Mouse (Mus musculus) kidney, adult 2 months (tissue): ENCODE measurements around the gene Gm14190. TPM values are rescaled to one million over a fixed set of nuclear protein-coding genes. Genes with fewer than 3 reads are reported as not detected.
"Not testable (repeated sequence)": the region's sequence is repeated elsewhere in the genome, so short reads cannot be mapped to it uniquely, and the experiment has no call there.

Experiments used
- DNase-seq: peaks from one replicate; pipeline ENCODE4 v3.0.0; 2021
- H3K27ac ChIP-seq: fragments of 200-500 bp; 2 replicates; pipeline ENCODE4 v1.5.1; 2012; ENCODE audit warnings: low read depth, low read length, control low read depth, inconsistent platforms; ENCODE audit not compliant: insufficient read depth
- H3K27me3 ChIP-seq: fragments of 200-500 bp; replicated peaks from 2 replicates; pipeline ENCODE4 v1.6.1; 2012; ENCODE audit warnings: mild to moderate bottlenecking, moderate library complexity, low read length, inconsistent platforms; ENCODE audit not compliant: control insufficient read depth, insufficient read depth
- H3K36me3 ChIP-seq: fragments of 200-500 bp; 2 replicates; pipeline ENCODE4 v1.6.1; 2012; ENCODE audit warnings: mild to moderate bottlenecking, moderate library complexity, low read length, inconsistent platforms; ENCODE audit not compliant: control insufficient read depth, insufficient read depth
- H3K4me1 ChIP-seq: fragments of 200-500 bp; 2 replicates; pipeline ENCODE4 v1.6.1; 2011; ENCODE audit warnings: low read length; ENCODE audit not compliant: control insufficient read depth, insufficient read depth
- H3K4me3 ChIP-seq: fragments of 200-500 bp; 2 replicates; pipeline ENCODE4 v1.5.1; 2011; ENCODE audit warnings: mild to moderate bottlenecking, low read depth, low read length, control low read depth; ENCODE audit not compliant: insufficient read depth
- CTCF ChIP-seq: fragments of 200-500 bp; conservative IDR thresholded peaks from 2 replicates; pipeline ENCODE4 v1.5.1; 2011; ENCODE audit warnings: low read depth, mild to moderate bottlenecking, control low read depth, low read length, moderate library complexity, mixed read lengths; ENCODE audit not compliant: insufficient read depth, insufficient read length
- POLR2A ChIP-seq: fragments of 200-500 bp; IDR thresholded peaks from one replicate; pipeline ENCODE4 v1.6.1; 2011; ENCODE audit warnings: low read depth, low read length, control low read depth
- WGBS: fragments of 180-500 bp; shearing (Covaris S2); methylation state at CpG from one replicate; pipeline ENCODE4 v1.1.7; 2018; 5-methylcytosine and 5-hydroxymethylcytosine counted together
- polyA plus RNA-seq: library from polyadenylated mRNA; depleted of rRNA; stranded (reverse); fragments of >200 nt; gene quantifications from 2 replicates; pipeline ENCODE4 v1.2.3, GENCODE M21; 2012; rRNA removed

Gene Gm14190
- polyA plus RNA-seq: not detected in 2 replicates

DNA sequence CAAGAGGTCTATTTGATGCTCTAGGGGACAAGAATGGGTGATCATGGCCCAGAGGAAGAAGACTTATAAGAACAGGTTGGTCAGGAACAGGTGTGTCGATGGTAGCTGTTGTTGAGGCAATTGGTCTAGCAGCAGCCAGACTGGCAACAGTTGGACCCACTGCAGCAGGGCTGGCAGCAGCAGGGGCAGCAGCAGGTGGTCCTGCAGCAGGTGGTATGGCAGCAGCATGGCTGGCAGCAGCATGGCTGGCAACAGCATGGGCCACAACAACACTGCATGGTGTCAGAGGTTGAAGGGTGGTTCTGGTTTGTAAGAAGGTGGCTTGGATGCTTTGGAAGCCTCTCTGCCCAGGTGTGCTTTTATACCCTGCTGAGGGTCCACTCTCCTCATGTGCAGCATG lies at the start of gene Gm14190:
TSS of gene Gm14190 (minus strand) at position 278 of the 400 bp plus-strand sequence.
- no peaks in the 10 kb centered on the region for H3K36me3 ChIP-seq
- H3K4me3 ChIP-seq: no peak within 1 kb of the TSS
- DNase-seq: no peak
- H3K27ac ChIP-seq: no peak within 1 kb of the TSS
- WGBS: 83% methylated on average over 1 of the region's 1 CpGs
- no peaks in the 10 kb centered on the region for H3K4me1 ChIP-seq
- H3K27me3 ChIP-seq: no peaks in the 10 kb centered on the region
- no peak for TF ChIP-seq POLR2A
- no peak for TF ChIP-seq CTCF

DNA sequence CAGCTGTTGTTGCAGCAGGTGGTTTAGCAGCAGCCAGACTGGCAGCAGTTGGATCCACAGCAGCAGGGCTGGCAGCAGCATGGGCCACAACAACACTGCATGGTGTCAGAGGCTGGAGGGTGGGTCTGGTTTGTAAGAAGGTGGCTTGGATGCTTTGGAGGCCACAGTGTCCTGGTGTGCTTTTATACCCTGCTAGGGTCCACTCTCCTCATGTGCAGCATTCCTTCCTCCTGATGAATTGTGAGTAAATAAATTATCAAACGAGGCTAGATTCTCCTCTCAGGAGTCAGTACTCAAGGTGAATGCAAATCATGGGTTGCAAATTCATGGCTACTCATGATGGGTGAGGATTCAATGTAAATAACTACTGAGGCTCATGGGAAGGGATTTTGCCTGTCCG lies 43.6 kb upstream of the Gm14190 start, which contains the start of gene Gm14180:
TSS of gene Gm14180 (minus strand) at position 101 of the 400 bp plus-strand sequence.
- H3K4me3 ChIP-seq: no peak within 1 kb of the TSS
- WGBS: 54% methylated on average over 2 of the region's 2 CpGs
- no peaks in the 10 kb centered on the region for H3K27me3 ChIP-seq
- no peaks in the 10 kb centered on the region for H3K4me1 ChIP-seq
- DNase-seq: no peak
- H3K27ac ChIP-seq: no peak within 1 kb of the TSS
- TF ChIP-seq POLR2A: no peak
- TF ChIP-seq CTCF: no peak
- no peaks in the 10 kb centered on the region for H3K36me3 ChIP-seq

DNA sequence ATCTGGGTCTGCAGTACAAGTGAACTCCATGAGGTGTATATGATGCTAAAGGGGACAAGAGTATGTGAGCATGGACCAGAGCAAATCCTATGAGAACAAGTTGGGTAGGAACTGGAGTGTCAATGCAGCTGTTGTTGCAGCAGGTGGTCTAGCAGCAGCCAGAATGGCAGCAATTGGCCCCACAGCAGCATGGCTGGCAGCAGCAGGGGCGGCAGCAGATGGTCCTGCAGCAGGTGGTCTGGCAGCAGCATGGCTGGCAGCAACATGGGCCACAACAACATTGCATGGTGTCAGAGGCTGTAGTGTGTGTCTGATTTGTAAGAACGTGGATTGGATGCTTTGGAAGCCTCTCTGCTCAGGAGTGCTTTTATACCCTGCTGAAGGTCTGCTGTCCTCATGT lies 33.5 kb upstream of the Gm14190 start:
- 71% methylated on average over 2 of the region's 2 CpGs for WGBS
- Histone ChIP-seq H3K4me3 (no peak overlapping the region), H3K27ac (no peak overlapping the region), H3K27me3 (no peaks in the 10 kb centered on the region; the same call in 1 of the 2 replicates), H3K36me3 (no peaks in the 10 kb centered on the region), H3K4me1 (no peaks in the 10 kb centered on the region)
- DNase-seq: no peak
- TF ChIP-seq CTCF (no peak), POLR2A (no peak)

DNA sequence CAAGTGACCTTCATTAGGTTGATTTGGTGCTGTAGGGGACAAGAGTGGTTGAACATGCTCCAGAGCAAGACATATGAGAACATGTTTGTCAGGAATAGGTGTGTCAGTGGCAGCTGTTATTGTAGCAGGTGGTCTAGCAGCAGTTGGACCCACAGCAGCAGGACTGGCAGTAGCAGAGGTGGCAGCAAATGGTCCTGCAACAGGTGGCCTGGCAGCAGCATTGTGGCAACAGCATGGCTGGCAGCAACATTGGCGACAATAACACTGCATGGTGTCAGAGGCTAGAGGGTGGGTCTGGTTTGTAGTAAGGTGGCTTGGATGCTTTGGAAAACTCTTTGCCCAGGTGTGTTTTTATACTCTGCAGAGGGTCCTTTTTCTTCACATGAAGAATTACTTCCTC lies 28.2 kb upstream of the Gm14190 start:
- H3K36me3 ChIP-seq: no peaks in the 10 kb centered on the region
- H3K4me1 ChIP-seq: no peaks in the 10 kb centered on the region
- no peak for DNase-seq
- H3K4me3 ChIP-seq: no peak overlapping the region
- WGBS: 93% methylated on average over 1 of the region's 1 CpGs
- H3K27ac ChIP-seq: no peak overlapping the region
- no peak for TF ChIP-seq POLR2A
- no peak for TF ChIP-seq CTCF
- H3K27me3 ChIP-seq: no peaks in the 10 kb centered on the region; the same call in 1 of the 2 replicates

GRCm38 (mm10) chr11:99685235-99685634 lies 5.3 kb downstream of the Gm14190 start:
- H3K27me3 ChIP-seq, H3K27ac ChIP-seq, DNase-seq, H3K4me1 ChIP-seq, H3K4me3 ChIP-seq, H3K36me3 ChIP-seq: not testable (repeated sequence)
- 80% methylated on average over 1 of the region's 1 CpGs for WGBS

DNA sequence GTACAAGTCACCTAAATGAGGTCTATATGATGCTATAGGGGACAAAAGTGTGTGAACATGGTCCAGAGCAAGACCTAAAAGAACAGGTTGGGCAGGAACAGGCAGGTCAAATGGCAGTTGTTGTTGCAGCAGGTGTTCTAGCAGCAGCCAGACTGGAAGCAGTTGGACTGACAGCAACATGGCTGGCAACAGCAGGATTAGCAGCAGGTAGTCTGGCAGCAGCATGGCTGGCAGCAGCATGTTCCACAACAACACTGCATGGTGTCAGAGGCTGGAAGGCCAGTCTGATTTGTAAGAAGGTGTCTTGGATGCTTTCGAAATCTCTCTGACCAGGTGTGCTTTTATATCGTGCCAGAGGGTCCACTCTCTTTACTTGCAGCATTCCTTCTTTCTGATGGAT lies 7.1 kb downstream of the Gm14190 start:
- H3K4me1 ChIP-seq: no peaks in the 10 kb centered on the region
- H3K27ac ChIP-seq: no peak overlapping the region
- H3K36me3 ChIP-seq: no peaks in the 10 kb centered on the region
- H3K27me3 ChIP-seq: no peaks in the 10 kb centered on the region
- no peak overlapping the region for H3K4me3 ChIP-seq
- TF ChIP-seq POLR2A (no peak), CTCF (no peak)
- WGBS: 90% methylated on average over 2 of the region's 2 CpGs
- no peak for DNase-seq

- Histone ChIP-seq H3K36me3 (no peaks in the 10 kb centered on the region), H3K4me3 (no peak within 1 kb of the TSS), H3K27me3 (no peaks in the 10 kb centered on the region), H3K27ac (no peak within 1 kb of the TSS), H3K4me1 (no peaks in the 10 kb centered on the region)
- TF ChIP-seq POLR2A: no peak
- TF ChIP-seq CTCF: no peak
- no peak for DNase-seq
Observed at GRCm38 (mm10) chr11:99665860-99666259, 24.7 kb downstream of the Gm14190 start, which contains the start of gene Krtap4-6. Gene Krtap4-6 (minus strand): TSS chr11:99665960.

DNA sequence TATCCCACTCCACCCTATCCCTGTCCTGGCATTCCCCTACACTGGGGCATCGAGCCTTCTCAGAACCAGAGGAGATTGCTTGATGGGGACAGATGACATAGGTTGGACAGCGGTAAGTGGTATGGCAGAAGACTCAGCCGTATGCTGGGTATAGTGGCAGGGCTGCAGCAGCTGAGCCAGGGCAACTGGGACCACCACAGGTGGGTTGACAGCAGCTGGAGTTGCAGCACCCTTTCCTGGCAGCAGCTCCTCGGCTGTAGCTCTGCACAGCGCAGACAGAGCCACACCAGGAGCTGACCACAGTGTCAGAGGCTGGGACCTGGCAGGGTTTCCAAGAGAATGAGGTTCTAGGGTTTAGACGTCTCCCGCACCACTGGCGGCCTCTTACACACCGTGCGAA lies 27.7 kb downstream of the Gm14190 start:
- TF ChIP-seq POLR2A: no peak
- Histone ChIP-seq H3K4me1 (no peaks in the 10 kb centered on the region), H3K4me3 (no peak overlapping the region), H3K27ac (no peak overlapping the region), H3K36me3 (no peaks in the 10 kb centered on the region), H3K27me3 (no peaks in the 10 kb centered on the region)
- no peak for DNase-seq
- 84% methylated on average over 10 of the region's 10 CpGs for WGBS
